Mouse (Mus musculus): Measurements from ENCODE around the gene Klhl23.
A peak's percentile ranks its signal among the peaks of the same experiment; 100 is the strongest.

Klhl23 gene

DNA sequence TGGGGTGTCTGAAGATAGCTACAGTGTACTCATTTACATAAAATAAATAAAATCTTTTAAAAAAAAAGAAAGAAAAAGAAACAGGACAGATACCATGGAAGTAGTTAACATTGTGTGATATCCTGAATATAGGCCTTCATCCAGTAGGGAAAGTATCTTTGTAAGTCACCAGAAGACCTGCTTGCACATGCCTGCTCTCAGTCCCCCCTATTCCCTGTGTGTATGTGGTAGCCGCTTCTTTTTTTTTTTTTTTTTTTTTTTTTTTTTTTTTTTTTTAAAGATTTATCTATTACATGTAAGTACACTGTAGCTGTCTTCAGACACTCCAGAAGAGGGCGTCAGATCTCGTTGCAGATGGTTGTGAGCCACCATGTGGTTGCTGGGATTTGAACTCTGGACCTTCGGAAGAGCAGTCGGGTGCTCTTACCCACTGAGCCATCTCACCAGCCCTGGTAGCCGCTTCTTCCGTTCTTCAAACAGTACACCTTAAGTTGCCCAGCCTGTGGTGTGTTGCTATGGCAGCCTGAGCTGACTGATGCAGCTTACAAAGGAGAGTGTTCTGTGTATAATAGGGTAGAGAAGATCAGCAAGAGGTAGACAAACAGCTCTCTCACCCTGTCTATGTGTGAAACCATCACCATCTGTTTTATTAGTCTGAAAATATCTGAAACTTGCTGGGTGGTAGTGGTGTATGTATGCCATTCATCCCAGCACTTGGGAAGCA is 15.7 kb downstream of the Klhl23 start:
- no peak for DNase-seq

DNA sequence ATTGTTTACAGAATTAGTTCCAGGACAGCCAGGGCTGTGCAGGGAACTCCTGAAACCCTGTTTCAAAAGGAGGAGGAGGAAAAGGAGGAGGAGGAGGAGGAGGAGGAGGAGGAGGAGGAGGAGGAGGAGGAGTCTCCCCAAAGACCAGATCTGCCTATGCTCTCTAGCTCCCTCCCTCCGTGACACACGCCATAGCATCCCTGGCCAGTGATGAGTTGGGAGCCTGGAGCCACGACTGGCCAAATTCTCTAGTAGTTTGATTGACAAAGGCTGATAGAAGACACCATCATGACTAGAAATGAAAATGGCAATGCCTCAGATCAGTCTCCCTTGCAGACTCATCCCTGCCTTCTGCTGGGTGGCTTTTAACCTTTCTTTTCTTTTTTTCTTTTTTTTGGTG is 16.3 kb downstream of the Klhl23 start:
- DNase-seq: no peak

DNA sequence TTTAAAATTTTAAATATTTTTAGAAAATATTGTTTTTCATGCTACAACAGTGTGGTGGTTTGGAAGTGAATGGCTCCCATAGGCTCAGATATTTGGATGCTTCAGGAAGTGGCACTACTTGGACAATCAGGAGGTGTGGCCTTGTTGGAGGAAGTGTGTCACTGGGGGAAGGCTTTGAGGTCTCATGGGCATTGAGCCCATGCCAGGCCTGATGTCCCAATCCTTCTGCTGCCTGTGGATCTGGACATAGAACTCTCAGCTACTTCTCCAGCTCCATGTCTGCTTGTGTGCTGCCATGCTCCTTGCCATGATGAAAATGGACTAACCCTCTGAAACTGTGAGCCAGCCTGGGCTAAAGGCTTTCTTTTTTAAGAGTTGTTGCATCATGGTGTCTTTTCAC is 17.0 kb downstream of the Klhl23 start:
- DNase-seq: no peak

DNA sequence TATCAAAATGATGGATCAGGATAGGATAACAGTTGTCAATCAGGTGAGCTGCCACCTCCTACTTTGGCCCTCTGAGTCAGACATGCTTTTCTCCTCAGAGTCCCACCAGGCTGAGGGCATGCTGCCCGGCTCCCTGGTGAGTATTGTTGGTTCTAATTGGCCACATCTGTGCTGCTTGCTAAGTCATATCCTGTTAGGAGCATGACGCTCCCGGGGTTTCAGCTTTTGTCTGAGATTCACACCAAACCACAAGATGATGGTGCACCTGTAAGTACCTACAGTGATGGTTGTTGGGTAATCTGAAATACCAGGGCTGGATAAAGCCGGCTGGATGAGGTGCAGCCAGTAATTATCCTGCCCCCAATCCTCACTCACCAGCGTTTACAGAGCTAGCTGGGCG is 18.5 kb downstream of the Klhl23 start:
- DNase-seq: no peak

DNA sequence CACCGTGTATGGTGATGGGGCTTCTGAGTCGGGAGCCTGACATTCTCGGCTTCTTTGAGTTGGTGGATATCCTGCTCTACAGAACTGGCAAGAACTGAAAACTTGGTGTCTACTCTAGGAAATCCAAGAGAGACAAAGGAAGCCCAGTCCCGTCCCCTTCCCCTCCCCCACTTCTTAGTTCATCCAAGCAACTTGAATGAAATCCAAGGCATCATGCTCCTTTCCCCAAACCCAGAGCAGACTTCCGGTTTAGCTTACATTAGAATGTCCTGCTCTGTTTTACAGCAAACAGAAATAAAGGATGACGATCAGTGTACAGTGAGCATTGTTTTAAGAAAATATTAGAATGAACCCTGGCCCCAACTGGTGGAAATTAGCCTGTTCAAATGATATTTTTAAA is 27.5 kb downstream of the Klhl23 start:
- DNase-seq: peak; percentile 16 to 24

DNA sequence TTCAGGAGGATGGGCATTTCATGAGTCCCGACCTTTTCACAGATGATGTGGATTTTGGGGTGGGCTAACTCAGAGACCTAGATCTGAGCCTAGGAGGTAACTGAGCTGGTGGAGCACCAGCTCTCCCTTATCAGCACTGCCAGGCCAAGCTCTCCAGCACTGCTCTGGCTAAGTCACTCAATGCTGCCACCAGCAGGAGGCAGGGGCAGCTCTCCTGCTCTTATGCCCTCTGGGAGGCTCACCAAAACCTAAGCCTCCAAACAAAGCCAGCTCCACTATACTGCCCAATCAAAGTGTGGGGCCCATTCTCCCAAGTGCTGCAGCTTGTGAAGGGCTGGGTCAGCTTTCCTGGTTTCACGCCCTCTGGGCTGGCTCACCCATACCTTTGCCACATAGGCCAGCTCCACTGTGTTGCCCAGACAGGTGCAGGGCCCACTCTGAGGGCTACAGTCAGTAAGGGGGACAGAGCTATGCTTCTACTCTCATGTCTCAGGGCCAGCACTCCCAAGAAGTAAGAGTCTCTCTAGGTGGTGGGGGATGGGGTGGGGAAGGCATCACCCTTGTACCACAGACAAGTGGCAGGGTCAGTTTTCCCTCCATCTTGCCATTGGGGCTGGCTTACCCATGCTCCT is 29.8 kb downstream of the Klhl23 start:
- DNase-seq: no peak

DNA sequence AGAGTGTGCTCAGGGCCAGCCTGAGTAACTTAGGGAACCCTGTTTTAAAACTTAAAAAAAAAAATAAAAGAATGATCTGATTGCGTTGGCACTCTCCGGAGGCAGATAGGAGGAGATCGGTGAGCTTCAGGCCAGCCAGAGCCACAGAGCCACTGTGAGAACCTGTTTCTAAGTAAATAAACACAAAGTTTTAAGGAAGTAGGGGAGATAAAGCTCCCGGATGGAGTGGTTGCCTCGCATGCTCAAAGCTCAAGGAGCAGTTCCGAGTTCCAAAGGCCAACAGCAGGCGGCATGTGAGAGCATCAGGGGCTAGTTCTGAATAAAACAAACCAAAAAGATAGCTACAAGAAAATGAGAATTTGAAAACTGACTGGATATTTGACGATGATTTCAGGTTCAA is 34.6 kb downstream of the Klhl23 start:
- peak; percentile 7 to 49 for DNase-seq

DNA sequence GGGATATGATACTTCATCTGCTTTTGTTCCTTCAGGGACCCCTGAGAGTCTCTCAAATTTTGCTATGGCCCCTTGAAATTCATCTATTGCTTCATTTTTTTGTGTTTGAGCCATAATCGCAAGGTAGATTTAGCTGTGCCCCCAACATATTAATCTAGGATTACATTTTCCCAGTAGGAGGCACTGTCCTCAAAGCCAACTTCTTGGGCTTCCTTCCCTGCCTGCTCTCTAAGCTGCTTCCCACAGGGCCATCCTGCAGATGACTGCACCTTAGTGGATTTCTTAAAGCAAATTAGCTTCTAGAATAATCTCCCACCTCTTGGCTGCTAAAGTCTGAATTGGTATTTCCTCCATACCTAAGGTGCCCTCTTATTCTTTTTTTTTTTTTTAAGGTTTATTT is 36.1 kb downstream of the Klhl23 start:
- DNase-seq: no peak

DNA sequence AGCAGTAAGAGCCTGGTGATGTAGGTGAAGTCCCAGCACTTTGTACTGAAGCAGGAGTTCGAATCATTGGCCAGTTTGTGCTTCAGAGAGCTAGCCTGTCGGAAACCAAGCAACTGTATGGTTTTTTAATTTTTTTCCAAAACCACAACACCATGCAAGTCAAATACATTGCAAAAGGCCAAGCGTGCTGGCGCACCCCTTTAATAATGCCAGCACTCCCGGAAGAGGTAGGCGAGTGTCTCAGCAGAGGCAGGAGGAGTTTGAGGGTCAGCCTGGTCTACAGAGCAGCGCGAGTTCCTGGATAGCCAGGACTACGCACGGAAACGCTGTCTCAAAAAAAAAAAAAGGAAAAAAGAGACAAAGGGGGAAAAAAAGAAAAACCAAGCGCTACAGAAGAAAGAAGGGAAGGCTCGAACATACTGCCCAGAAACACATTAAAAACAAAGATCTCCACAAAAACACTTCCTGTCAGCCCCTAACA is 39.3 kb downstream of the Klhl23 start:
- peak; percentile 25 to 45 for DNase-seq

DNA sequence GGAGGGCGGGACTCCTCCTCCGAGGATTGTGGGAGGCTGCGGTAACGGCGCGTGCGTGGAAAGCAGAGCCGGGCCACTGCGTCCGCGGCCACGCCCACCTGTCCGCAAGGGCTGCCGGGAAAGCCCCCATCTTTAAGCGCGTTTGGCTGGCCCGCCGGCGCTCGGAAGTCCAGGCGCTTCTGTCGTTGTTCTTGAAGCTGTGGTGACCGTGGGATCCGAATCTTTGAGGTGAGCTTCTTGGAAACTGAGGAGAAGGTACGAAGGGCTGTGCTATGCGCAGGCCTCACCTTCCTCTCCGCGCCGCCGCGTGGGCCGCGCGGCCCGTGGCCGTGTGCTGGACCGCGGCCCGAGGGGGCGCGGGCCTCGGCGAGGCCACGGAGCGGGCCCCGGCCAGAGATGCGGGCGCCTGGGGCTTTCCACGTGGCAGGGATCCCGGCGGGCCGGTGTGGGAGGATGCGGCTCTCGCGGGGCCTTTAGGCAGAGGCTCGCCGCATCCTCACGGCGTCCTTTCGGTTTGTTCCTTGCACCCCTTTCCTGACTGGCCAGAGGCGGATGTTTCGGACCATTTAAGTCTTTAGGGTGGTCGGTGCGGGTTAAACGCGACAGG is 39.8 kb downstream of the Klhl23 start, which contains the start of gene Ssb:
Gene Ssb, plus strand, starts transcription at position 78 of the 607 bp plus-strand sequence.
- DNase-seq: peak; percentile 96 to 98

DNA sequence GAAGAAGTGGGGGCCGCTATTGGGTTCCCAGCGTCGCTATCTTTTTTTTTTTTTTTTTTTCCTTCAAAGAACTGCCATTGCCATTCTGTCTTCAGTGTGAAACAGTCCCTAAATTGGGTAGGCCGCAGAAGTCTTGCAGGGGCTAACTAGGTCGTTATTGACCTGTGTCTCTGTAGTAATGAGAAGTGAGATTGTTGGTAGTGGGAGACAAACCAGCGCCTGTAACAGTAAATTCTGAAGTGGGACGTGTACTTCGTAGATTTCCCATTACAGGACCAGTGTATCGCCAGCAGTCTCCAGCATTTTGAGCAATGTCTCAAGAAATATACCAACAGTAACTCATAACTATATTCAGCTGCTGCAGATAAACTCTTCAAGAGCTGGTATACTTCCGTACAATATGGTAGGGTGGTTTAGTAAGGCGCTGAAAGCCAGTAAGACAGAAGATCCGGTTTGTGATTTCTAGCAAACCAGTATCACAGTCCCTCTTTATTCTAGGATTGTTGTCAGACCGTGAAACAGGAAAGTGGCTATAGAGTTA is 40.4 kb downstream of the Klhl23 start:
- DNase-seq: no peak

DNA sequence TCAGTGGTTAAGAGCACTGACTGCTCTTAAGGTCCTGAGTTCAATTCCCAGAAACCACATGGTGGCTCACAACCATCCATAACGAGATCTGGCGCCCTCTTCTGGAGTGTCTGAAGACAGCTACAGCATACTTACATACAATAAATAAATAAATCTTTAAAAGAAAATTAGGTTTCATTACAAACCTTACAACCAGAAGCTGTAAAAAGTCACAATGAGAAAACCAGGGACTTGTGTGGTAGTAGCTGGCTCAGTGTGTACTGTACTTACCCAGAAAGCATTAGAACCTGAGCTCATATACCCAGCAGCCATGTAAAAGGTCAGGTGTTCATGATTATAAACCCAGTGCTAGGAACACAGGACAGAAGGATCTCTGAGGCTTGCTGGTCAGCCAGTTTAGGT is 62.2 kb downstream of the Klhl23 start:
- DNase-seq: peak in 1 of 2 experiments; percentile 7

DNA sequence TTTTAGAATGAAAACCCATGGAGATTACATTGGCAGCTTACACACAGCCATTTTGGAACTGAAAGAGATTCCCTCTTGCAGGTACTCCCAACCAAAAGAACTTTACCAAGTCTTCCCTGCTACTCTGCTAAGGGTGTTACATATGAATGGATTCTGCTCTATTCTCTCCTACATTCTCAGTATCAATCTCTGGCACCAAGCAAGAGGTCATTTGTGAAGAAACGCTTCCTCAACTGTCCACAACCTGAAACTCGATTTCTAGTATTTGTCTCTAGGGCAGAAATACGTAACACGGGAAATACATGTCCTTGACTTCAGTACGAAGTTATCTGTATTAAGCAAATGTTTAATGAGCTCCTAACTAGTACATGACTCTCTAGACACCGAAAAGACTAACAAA is 62.8 kb downstream of the Klhl23 start:
- DNase-seq: no peak

DNA sequence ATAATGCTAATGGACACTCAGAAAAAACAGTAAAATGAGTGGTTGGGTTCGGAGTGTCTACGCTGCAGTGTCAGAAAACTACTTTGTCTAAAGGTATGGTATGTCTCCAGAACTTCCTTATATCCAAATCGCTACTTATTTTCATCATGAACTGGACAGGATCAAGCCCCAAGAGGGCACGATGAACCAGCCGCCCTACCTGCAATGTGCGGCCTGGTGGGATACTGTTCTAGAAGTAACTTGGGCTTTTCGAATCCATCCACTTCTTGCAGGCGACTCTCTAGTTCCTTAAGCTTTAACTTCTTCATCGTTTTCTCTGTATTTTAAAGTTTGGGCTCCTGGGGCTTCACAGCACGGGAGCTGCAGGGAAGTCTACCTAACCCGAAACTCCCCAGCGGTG is 63.3 kb downstream of the Klhl23 start:
- no peak for DNase-seq

DNA sequence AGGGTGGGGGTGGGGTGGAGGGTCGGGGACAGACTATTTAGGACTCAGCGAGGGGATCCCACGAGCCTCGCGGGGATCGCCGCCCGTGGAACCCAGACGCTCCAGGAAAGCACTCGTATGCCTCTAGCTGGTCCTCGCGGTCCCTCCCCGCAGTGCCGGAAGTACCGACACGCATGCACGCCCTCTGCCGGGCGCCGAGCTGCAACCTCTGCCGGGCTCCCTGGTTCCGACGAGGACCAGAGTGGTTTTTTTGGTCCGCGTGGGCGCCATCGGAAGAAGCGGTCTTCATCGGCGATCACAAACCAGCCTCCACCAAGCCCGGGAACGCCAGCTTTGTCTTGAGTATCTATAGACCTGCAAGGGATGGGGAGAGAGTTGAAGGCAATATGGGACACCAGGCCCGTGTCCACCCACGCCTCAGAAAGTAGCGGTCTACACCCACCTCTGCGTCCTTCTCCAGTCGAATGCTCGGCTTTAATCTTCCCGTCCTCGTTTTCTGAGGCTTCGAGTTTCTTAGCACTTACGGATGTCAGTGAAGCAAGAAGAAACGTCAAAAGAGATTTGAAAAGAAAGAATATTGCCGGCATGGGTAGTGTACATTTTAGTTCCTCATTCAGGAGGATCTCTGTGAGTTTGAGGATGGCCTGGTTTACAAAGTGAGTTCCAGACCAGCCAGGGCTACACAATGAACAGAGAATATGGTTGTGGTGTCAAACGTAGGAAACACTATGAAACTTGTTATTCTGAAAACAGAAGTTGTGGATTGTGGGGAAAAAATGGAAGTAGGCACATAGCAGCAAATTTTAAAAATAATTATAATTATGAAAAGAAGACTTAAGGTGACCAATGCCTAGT is 63.9 kb downstream of the Klhl23 start, which contains the start of gene Mettl5:
Gene Mettl5, minus strand, starts transcription at position 165 of the 855 bp plus-strand sequence.
- peak; percentile 89 to 95 for DNase-seq
